Mouse (Mus musculus) telencephalon, adult 2 months (tissue): ENCODE measurements around the gene Crtam.

ENCODE experiments used
- DNase-seq: peaks from one replicate; pipeline ENCODE4 v3.0.0-alpha.2; 2011; ENCODE audit warnings: low read depth, low spot score

Crtam gene

DNA sequence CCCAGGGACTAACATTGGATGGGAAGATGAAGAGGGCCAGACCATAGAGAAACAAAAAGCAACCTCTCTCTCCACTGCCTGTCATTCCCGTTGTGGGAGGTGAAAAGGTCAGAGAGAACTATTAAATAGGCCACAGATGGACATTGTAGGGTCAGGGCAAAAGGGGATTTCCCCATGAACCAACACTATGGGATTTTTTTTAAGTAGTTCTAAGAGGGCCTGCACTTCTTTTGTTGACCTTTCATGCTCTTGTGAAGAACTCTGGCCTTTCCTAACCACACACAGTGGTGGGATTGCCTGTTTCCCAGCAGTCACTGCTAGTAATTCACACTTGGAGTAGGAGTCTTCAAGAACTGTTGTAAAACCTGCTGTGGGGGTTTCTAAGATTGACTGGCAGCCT is 3.4 kb upstream of the Crtam start:
- DNase-seq = no peak

DNA sequence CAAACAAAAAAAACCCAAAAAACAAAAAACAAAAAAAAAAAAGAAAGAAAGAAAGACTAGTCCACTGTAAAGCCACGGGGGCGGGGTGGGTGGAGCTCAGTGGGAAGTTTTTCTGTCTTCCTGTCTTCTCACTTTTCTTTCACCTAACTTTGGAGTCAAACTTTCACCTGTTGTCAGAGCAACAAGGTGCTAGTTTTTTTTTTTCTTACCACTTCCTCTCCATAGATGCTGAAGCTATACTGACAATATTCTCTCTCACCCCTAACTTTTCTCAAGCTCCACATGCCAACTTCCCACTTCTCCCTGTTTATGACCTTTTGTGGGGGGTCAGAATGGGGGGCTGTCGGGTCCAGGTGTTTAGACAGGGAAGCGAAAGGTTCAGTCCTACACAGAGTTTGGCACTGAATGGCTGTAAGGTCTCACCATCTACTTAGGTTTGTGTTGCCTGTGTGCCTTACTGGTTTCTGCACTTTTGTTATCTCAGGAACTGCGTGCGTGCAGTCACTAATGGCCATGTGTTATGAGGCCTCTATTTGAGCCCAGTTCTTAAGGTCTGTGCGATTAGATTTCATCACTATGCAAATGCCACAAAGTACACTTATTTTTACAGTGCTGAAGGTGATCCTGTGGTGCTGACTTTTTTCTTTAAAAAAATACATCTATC is 7.2 kb downstream of the Crtam start:
- no peak for DNase-seq

DNA sequence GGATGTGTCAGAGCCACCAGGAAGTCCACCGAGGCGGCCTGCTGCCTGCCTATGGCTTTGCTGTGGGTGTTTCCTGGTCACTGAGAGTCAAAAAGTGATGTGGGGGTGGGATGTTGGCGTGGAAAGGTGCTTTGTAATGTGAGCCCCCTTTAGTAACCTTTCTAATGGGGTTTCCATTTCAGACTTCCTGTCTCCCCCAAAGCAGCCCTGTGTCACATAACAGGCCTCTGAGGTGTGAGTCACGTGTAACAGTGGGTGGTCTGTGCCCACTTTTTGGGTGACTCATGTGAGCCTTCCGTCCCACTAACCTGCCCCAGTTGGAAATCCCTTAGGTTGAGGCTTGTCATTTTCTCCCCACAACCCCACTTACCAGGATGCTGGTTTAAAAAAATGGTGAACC is 10.4 kb downstream of the Crtam start:
- no peak for DNase-seq

DNA sequence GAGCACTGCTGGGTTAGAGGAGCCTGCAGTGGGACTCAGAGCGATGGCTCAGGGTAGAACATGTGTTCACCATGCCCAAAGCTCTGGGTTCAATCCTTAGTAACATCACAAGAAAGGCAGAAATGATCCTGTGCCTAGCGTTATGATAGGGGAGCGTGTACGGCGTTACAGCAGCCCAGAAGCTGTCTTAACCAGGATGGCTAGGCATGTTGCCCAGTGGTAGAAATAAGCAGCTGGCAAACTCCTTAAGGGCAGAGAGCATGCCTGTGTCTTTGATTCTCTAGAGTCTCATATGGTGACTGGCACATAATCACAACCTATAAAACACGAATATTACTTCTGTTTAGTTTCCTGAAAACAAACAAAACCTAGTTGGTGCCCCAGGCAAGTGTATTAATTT is 12.9 kb downstream of the Crtam start:
- DNase-seq = no peak

DNA sequence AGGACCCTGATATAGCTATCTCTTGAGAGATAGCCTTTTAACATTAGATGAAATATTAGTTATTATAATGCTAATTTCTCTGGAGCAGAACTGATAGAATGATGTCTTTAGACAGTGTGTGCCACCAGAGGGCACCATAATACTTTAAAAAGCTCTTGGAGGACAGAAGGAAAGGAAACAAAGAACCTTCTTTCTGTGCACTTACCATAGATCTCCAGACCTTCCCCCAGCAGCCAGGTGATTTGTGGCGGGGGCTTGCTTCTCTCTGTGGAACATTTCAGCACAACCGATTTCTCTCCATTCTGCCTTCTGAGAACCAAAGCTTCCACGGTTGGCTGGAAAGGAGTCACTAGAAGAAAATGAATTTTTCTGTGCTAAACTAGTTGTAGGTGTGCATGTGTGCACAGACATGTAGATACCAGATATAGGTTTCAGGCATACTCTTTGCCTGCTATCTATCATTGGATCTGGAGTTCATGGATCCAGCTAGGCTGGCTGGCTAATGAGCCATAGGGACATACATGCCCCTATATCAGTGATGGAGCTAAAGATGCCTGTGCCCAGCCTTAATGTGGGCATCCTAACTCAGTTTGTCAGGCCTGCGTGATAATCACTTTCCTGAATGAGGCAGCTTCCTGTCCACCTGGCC is 14.4 kb downstream of the Crtam start:
- no peak for DNase-seq

DNA sequence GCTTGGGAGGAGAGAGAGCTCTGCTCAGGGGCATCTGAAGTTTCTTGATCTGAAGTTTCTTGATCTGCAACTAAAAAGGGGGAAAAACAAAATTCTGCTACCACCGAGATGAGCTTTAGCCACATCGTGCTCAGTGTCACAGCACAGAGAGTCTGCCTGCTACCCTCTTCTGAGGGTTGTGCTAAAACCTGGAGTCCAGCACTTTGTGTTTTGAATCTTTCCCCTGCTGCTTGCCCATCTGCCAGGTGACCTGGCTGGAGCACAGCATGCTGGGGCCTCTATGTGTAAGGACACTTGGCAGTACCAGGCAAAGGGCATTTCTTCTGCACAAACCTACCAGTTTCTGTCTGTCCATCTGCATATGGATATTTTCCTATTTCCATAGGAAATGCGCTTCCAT is 20.1 kb downstream of the Crtam start:
- DNase-seq = no peak

DNA sequence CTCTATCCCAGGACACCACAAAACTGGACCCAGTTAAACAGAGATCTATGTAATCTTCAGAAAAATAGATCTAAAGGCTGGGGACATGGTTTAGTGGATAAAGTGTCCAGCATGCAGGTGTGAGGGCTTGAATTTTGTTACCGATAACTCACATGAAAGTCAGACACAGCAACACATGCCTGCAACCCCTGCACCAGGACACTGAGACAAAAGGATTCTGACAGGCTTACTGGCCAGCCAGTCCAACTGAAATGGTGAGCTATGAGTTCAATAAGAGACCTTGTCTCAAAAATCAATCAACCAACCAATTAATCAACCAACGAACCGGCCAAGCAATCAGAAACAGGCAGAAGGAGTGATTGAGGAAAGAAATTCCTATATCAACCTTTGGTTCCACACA is 20.7 kb downstream of the Crtam start:
- DNase-seq = no peak

DNA sequence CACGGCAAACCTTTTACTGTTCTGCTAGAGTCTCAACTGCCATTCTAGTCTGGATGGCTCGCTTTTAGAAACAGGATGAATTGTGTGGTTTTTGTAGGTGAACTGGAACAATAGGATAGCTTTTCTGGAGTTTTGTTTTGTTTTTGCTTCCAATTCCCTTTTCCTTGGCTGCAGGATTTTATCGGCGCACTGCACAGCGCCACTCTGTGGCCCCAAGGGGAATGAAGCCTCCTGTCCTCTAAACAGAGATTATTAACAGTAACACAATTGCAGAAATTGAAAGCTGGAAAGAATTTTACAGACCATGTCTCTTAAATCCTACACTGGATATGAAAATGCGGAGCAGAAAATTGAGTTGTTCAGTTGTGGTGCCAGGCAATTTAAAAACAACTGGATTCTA is 21.9 kb downstream of the Crtam start:
- no peak for DNase-seq

DNA sequence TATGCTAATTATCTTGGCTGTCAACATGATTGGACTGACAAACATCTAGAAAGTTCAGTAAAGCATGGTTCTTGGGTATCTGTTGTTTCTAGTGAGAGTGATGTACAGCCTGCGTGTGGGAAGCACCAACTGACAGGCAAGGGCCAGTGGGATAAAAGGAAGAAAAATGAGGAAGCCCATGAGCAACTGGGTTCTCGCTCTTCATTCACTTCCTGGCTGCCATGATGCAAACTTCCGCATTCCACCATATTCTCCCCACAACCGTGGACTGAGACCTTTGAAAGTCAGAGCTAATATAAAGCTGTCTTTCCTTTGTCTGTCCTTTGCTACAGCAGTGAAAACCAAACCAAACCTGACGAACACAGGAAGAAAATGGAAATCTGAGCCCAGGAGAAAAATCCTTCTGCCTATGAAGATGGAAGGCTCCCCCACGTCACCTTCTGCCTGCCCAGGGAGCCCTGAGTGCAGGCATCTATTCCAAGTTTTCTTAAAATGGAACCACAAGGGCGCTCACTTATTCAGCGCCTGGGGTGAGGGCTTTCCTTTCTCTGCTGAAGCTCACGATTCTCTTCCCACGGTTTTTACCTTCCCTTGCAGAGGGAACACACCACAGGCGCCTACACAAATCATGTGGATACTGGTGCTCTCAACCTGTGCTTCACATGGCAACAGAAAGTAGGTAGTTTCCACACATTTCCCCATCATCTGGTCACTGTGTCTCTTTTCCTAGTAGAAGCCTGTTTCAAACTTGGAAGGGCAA is 30.2 kb downstream of the Crtam start:
- peak; percentile 48 for DNase-seq

DNA sequence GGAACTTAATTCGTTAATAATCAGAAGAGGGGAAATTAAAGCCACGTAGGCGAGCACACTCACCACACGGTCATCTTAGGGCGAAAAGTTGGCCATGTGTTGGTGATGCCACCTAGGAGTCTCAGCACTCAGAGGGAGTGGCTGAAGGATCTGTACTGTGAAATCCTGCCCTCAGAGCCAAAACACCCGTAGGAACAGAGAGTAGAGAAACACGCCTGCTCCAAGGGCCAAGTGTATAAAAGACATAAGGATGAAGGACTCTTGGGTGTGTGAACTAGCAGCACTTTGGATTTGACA is 40.1 kb downstream of the Crtam start:
- DNase-seq = no peak

DNA sequence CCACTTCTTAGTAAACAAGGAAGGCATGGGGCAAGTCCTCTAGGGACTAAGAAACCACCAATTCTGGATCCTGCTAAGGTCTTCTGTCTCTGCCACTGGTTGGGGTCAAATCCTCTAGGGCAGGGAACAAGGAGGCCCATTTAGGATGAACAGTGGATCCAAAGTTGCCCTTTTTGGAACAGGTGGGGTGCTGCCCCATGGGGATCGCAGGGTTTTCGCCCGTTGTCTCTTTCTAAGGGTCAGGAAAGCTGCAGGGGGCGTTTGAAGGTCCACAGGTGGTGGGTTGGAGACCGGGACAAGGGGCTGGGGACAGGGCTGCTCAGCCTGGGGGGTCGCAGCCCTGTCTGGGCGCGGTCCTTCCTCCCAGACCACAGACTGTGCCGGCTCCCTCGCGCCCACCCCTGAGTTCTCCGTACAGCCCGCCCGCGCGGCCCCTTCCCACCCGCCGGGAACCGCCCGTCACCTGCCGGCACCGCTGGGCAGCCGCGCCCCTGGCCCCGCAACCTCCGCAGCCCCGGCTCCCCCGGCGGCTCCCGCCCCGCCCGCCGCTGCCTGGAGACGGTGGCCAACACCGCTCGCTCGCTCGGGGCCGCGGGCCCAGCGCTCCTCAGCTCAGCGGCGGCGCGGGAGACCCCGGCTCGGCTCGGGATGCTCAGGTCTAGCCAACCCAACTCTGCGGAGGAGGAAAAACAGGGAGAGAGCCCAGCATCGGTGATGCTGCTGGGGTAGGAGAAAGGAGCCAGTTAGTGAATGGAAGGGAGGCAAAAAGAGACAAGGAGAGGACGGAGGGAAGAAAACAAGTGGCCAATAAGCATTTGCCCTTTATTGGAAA is 40.6 kb downstream of the Crtam start, which contains the start of gene Jhy:
TSS of gene Jhy (minus strand) at position 533 of the 832 bp plus-strand sequence.
- DNase-seq = no peak

DNA sequence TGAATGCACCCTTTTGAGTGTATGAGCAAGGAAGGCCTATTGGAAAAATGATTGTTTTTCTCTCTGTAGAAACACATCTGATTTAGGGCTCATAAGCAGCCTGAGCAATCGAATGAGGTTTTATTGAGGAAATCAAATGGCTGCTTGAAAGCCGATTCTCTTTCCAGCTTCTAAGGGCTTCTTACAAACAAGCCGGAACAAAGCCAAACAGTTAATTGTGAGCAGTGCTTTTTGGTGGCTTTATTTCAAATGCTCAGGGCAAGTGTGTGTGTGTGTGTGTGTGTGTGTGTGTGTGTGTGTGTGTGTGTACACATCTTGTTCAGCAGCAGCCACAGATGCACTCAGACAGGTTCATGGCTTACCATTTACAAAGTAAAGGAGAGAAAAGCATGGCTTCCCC is 43.0 kb downstream of the Crtam start:
- no peak for DNase-seq

DNA sequence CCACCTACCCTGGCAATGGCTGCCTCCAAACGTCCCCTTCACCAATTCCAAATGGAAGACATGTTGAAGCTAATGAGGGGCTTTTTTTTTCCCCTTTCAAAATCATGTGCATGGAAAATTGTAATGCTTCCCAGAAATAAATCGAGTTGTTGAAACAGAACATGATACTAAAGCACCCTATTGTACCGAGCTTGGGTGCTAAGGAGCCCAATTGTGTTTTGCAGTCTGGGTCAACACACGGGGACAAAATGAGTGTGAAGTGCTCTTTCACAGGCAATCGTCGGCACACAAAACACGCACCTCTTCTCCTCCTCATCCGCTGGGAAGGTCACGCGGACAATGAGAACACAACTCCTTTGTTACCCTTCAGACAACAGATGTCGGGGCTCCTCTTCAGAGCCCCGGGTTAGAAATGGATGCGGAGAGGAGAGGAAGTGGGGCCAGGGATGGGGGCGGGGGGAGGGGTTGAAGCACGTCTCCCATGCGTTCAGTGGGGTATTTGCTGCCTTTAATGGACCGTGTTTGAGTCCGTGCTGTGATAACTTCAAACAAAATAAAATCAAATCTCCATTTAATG is 55.3 kb downstream of the Crtam start:
- no peak for DNase-seq

DNA sequence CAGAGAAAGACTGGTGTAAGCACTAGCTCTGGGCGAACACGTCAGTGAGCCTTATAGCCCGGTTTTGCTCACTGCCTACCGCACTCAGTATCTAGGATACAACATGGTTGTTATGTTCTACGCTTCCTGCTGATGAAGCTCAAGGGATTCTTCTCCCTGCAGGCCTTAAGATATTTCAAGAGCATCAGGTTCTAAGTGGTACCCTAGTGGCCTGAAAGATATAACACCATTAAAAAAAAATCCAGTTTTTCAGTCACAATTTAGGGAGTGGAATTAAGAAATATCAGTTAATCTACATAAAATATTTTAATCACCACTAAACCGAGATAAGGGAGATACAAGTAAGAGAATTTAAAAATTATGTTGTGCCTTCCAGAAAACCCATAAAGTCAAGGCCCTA is 56.0 kb downstream of the Crtam start:
- no peak for DNase-seq

DNA sequence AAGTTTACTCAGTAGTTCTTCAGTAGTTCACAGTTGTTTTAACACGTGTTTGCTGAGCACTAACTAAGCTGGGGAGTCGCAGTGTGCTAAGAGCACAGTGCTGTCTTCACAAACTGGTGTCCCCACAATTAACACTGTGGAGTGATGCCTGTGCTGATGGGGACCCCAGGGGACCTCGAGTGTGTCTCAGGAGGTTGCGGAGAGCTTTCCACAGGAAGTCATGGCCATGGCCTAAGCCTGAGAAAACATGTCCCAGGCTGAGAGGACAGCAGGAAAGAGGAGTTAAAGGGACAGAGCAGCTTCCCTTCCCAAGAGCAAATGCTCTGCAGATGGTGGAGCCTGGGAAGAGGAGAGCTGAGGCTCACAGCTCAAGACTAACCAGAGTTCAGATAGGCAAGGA is 57.3 kb downstream of the Crtam start:
- DNase-seq = no peak

DNA sequence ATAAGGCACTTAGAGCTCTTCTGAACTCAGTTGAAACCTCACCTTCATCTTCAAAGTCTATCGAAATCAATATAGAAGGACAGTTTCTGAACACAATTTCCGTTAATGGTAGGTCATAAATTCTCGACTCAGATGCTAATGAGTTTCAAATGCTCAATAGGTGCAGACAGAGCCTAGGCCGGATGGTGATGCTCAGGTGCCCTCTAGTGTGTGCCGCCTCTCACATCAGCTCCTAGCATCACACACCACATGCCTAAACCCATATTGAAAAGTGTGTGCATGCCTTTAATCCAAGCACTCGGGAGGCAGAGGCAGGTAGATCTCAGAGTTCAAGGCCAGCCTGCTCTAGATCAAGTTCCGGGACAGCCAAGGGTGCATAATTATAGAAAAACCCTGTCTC is 67.0 kb downstream of the Crtam start:
- no peak for DNase-seq

DNA sequence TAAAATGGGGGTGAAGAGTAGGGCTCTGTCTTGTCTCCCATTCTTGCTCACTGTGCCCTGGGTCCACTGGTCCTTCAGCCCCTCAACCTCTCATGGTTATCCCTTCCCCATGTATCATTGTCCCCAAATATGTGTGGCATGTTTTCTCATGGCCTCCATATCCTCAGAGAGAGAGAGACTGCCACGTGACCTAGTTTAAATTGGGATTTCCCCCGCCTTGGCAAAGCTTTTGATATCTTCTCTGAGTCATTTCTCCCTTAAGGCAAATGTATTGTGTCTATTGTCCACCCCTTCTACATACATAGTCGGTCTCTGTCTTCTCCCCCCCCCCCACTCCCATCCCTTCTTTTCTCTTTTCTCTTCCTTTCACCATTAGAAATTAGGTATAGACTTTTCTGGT is 71.1 kb downstream of the Crtam start:
- DNase-seq = no peak

DNA sequence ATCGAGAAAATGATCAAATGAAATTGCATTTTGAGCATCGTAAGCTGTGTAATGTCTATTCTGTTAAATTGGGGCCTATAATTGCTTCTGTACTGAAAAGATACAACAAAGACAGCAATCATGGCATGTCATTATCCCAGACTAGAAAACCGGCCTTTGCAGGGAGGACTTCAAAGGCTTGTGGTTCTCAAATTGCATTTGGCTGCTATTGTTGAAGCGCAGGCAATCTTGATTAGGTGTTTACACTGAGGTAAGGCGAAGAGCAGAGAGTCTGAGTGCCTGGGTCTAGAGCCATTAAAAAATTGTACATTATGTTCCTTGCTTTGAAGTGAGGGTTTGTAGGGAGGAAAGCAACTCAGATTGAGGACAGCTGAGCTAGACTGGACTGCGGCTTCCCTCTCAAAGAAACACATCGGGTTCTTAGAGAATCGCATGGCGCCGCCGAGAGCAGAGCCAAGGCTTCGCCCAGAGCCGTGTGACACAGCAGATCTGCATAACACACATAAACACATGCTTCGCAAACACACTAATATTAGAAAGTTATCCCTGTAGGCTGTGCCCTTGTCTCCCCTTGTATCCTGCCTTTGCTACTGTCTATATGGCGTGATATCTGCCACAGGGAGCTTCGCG is 77.0 kb downstream of the Crtam start:
- DNase-seq = no peak
